Mouse (Mus musculus) midbrain, embryonic 16.5 days (tissue): ENCODE results near the gene Ccdc173. TPM values are rescaled to one million over a fixed set of nuclear protein-coding genes. Genes with fewer than 3 reads are reported as not detected.
A peak's percentile ranks its signal among the peaks of the same experiment; 100 is the strongest.
"Not testable (repeated sequence)": the region's sequence is repeated elsewhere in the genome, so short reads cannot be mapped to it uniquely, and the experiment has no call there.

Experiments used
- ATAC-seq: fragments of 200-750 bp; cut with Nextera tagmentation; 2 replicates; pipeline ENCODE4 v1.8.0; 2017; ENCODE audit warnings: moderate TSS enrichment
- H3K27ac ChIP-seq: fragments of 300-500 bp; sonication (generic); 2 replicates; pipeline ENCODE4 v1.5.1; 2014; ENCODE audit warnings: mild to moderate bottlenecking, low read length, mixed read lengths
- H3K27me3 ChIP-seq: fragments of 300-500 bp; sonication (generic); 2 replicates; pipeline ENCODE4 v1.6.1; 2014; ENCODE audit warnings: low read depth, low read length, mixed read lengths; ENCODE audit not compliant: control insufficient read depth, insufficient read depth
- H3K36me3 ChIP-seq: fragments of 300-500 bp; sonication (generic); 2 replicates; pipeline ENCODE4 v1.6.1; 2014; ENCODE audit warnings: mild to moderate bottlenecking, low read length, moderate library complexity, mixed read lengths; ENCODE audit not compliant: control insufficient read depth, insufficient read depth
- H3K4me1 ChIP-seq: fragments of 300-500 bp; sonication (generic); 2 replicates; pipeline ENCODE4 v1.6.1; 2014; ENCODE audit warnings: mild to moderate bottlenecking, low read length, mixed read lengths; ENCODE audit not compliant: control insufficient read depth, insufficient read depth
- H3K4me2 ChIP-seq: fragments of 300-500 bp; sonication (generic); 2 replicates; pipeline ENCODE4 v1.6.1; 2014; ENCODE audit warnings: mild to moderate bottlenecking, low read length, mixed read lengths
- H3K4me3 ChIP-seq: fragments of 300-500 bp; sonication (generic); 2 replicates; pipeline ENCODE4 v1.5.1; 2014; ENCODE audit warnings: low read depth, mild to moderate bottlenecking, low read length, moderate library complexity, mixed read lengths
- H3K9ac ChIP-seq: fragments of 300-500 bp; sonication (generic); 2 replicates; pipeline ENCODE4 v1.6.1; 2014; ENCODE audit warnings: low read depth, low read length, mixed read lengths
- H3K9me3 ChIP-seq: fragments of 300-500 bp; sonication (generic); replicated peaks from 2 replicates; pipeline ENCODE4 v1.6.1; 2014; ENCODE audit warnings: mild to moderate bottlenecking, low read length, mixed read lengths; ENCODE audit not compliant: control insufficient read depth, poor library complexity, severe bottlenecking
- WGBS: fragments of 180-500 bp; shearing (Covaris S2); extraction: QIAGEN DNeasy Blood & Tissue Kit; methylation state at CpG from one replicate; pipeline ENCODE4 v1.1.7; 2014; 5-methylcytosine and 5-hydroxymethylcytosine counted together
- polyA plus RNA-seq: library from polyadenylated mRNA; unstranded; fragments of >200 nt; fragmentation: Nextera tagmentation; extraction: Ambion mirVana; gene quantifications from 2 replicates; pipeline ENCODE4 v1.2.1, GENCODE M21; 2015

Ccdc173 gene
- polyA plus RNA-seq, 1 experiment from 2014 or later = 2.6 TPM

- WGBS = 2% methylated on average over 45 of the region's 45 CpGs
Observed at GRCm38 (mm10) chr2:69823129-69823677, 33.8 kb upstream of the Ccdc173 start.

DNA sequence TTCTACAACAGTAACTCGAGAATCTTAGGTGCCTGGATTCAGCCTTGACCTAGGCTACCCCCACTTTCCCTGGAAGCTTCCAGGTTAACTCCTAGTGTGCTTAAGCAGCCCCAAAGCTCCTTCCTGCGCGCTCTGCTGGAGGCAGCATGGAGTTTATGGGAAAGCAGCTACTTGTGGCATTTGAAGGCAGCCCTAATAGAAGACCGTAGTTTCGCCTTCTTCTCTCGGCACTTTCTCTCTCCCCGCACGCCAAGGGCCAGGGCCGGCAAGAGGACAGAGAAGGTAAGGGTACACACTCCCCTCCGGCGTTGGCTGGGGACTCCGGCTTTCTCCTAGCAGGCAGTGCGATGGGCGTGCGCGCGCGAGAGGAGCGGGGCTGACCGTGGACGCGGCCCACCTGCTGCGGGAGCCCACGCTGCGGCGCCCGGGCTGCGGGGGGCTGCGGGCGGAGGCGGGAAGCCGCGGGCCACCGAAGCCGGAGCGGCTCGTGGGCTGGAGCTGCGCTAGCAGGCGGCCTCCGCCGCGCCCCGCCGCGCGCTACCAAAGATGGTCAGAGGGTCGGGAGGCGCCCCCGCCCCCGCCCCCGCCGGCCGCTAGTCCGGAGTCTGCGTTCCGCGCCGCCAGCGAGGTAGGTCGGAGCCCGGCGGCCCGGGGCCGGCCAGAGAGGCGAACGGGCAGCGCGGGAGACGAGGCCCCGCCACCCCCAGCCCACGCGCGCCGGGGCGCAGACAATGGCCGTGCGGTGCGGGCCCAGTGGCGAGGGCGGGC is 33.2 kb upstream of the Ccdc173 start:
- H3K4me2 ChIP-seq = peak overlapping the region; percentile 77
- H3K4me1 ChIP-seq = peaks cover 38% of the 10 kb centered on the region
- H3K27ac ChIP-seq = peak overlapping the region; percentile 98
- H3K9me3 ChIP-seq = no peaks in the 10 kb centered on the region
- peak overlapping the region; percentile 83 for H3K4me3 ChIP-seq
- ATAC-seq = peak; percentile 86
- H3K9ac ChIP-seq = peak overlapping the region; percentile 96
- under 1% methylated on average over 58 of the region's 80 CpGs for WGBS
- no peaks in the 10 kb centered on the region; the same call in 1 of the 2 replicates for H3K27me3 ChIP-seq
- 0 out of 2 replicates have a peak, but pooled peaks cover 2% of the 10 kb centered on the region for H3K36me3 ChIP-seq

More at GRCm38 (mm10) chr2:69823129-69823677, 33.8 kb upstream of the Ccdc173 start:
- ATAC-seq = peak; percentile 76
- Histone ChIP-seq H3K9ac (peak overlapping the region; percentile 96), H3K27me3 (no peaks in the 10 kb centered on the region), H3K9me3 (no peaks in the 10 kb centered on the region), H3K36me3 (0 out of 2 replicates have a peak, but pooled peaks cover 2% of the 10 kb centered on the region), H3K27ac (peak overlapping the region; percentile 98), H3K4me2 (peak overlapping the region; percentile 77), H3K4me3 (peak overlapping the region; percentile 83), H3K4me1 (peaks cover 42% of the 10 kb centered on the region)

GRCm38 (mm10) chr2:69821711-69822110 is 32.3 kb upstream of the Ccdc173 start, which contains the start of gene Klhl23:
Klhl23 (plus strand) TSS chr2:69821944.
- Histone ChIP-seq H3K36me3 (0 out of 2 replicates have a peak, but pooled peaks cover 2% of the 10 kb centered on the region), H3K27me3 (no peaks in the 10 kb centered on the region; the same call in 1 of the 2 replicates), H3K27ac (peak within 1 kb of the TSS; percentile 98), H3K4me3 (peak within 1 kb of the TSS; percentile 83), H3K9me3 (no peaks in the 10 kb centered on the region), H3K4me2 (peak within 1 kb of the TSS; percentile 77), H3K9ac (peak within 1 kb of the TSS; percentile 96), H3K4me1 (peaks cover 38% of the 10 kb centered on the region)
- 29% methylated on average over 8 of the region's 8 CpGs for WGBS
- no peak for ATAC-seq

DNA sequence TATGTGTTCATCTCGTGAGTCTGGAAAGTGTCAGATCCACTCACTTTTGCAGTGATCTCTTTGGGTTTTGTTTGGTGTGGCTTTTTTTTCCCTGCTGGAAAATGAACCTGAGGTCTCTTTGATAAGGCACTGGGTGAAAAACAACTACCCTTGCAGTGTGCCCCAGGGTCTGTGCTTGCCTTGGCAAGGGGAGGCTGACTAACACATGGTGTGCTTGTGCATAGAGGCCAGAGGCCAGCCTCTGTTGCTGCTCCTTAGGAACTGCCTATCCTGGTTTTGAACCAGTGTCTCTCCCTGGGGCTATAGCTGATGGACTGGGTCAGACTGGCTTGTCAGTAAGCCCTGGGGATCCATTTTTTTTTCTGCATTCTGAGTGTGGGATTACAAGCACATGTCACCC is 30.8 kb upstream of the Ccdc173 start:
- Histone ChIP-seq H3K36me3 (no peaks in the 10 kb centered on the region), H3K4me2 (no peak overlapping the region), H3K27ac (no peak overlapping the region), H3K4me1 (peaks cover 26% of the 10 kb centered on the region), H3K9ac (no peak overlapping the region), H3K27me3 (no peaks in the 10 kb centered on the region; the same call in 1 of the 2 replicates), H3K9me3 (no peaks in the 10 kb centered on the region), H3K4me3 (no peak overlapping the region)
- ATAC-seq = no peak
- WGBS = 84% methylated on average over 1 of the region's 1 CpGs

DNA sequence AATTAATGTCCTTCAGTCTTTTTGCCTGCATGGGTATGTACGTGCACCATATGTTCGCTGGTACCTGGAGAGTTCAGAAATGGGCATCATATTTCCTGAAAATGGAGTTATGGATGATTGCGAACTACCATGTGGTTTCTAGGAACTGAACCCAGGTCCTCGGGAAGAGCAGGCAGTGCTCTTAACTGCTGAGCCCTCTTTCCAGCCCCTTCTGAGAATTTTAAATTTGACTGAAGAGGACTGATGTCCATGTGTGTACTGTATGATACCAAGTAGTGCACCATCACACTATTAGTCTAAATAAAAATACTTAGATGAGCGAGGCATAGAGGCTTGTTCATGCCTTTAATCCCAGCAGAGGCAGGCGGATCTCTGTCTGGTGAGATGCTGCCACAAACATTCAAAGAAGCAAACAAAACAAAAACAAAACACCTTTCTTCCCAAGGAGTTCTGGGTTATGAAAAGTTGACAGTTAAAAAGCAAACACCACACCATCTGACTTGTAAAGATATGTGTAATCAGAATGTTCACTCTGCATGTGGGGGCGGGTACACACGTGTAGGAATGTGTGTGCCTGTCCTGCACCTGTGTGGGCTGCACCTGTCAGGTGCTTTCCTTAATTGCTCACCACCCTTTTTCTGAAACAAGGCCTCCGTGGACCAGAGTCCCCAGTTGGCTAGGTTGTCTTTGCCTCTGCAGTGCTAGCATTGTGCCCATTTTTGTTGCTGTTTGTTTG is 29.1 kb upstream of the Ccdc173 start:
- 93% methylated on average over 9 of the region's 9 CpGs for WGBS
- Histone ChIP-seq H3K4me1 (peaks cover 10% of the 10 kb centered on the region), H3K9me3 (no peaks in the 10 kb centered on the region), H3K4me3 (no peak overlapping the region), H3K27me3 (no peaks in the 10 kb centered on the region; the same call in 1 of the 2 replicates), H3K27ac (no peak overlapping the region), H3K9ac (no peak overlapping the region), H3K36me3 (no peaks in the 10 kb centered on the region), H3K4me2 (no peak overlapping the region)
- no peak for ATAC-seq

DNA sequence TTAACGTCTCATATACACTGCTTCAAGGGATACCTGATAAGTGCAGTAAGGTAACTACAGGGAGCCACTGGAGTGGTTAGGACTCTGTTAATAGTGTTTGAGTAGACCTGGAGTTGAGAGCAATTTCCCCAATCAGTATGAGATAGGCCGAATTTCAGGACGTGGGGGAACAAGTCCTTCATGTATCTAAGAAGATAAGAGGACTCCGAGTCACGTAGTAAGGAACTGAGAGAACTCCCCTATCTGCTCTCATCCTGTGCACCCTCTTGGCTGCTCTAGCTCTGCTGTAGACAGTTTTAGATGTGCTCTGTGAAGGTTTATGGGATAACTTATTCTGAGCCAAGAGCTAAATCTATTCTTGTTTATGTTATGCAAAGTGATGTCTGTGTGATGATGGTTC is 27.2 kb upstream of the Ccdc173 start:
- no peaks in the 10 kb centered on the region; the same call in 1 of the 2 replicates for H3K27me3 ChIP-seq
- no peak overlapping the region for H3K27ac ChIP-seq
- no peak overlapping the region for H3K4me3 ChIP-seq
- no peak for ATAC-seq
- H3K9ac ChIP-seq = no peak overlapping the region
- H3K36me3 ChIP-seq = no peaks in the 10 kb centered on the region
- H3K4me2 ChIP-seq = no peak overlapping the region
- no peaks in the 10 kb centered on the region for H3K9me3 ChIP-seq
- H3K4me1 ChIP-seq = peaks cover 3% of the 10 kb centered on the region
- WGBS = 91% methylated on average over 5 of the region's 5 CpGs

DNA sequence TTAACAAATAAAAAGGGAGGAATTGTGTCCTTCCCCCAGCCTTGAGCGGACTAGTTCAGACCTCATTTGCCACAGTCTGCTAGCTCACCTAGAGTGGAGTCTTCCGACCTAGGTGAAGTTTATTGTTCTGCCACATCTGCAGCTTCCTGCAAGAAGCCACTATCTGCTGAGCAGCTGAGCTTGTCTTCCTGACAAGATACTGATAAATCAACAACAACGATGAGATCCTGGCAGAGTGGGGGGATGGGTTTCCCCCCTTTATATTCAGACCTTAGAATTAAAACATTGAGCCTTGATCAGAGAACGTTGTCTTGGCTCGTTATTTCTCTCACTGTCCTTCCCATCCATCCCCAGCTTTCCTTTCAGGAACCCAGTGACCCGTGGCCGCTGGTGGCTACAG is 22.0 kb upstream of the Ccdc173 start:
- not testable (repeated sequence) for H3K27me3 ChIP-seq, H3K4me3 ChIP-seq, H3K9me3 ChIP-seq, H3K9ac ChIP-seq, H3K4me2 ChIP-seq, H3K4me1 ChIP-seq, ATAC-seq, H3K36me3 ChIP-seq, H3K27ac ChIP-seq
- 59% methylated on average over 7 of the region's 7 CpGs for WGBS

DNA sequence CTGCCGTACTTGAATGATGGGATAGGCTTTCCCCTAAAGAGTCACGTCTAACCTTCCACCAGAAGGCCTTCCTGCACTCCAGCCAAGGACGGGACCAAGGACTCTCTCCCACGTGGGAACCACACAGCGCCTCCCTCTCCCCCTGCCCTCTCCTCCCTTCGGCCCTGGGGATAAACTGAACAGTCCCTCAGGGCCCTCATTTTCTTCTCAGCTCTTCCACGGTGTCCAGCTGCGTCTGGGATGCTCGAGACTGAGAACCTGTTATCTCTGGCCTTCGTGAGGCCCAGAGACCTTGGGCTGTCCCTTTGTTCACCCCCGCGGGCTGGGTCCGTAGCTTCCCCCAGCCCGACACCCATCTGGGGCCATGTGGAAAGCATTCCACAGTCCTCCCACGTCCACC is 20.8 kb upstream of the Ccdc173 start:
- no peak overlapping the region for H3K27ac ChIP-seq
- H3K4me1 ChIP-seq = no peaks in the 10 kb centered on the region
- no peak overlapping the region for H3K4me2 ChIP-seq
- WGBS = 56% methylated on average over 15 of the region's 15 CpGs
- H3K4me3 ChIP-seq = no peak overlapping the region
- H3K9me3 ChIP-seq = no peaks in the 10 kb centered on the region
- no peak for ATAC-seq
- H3K36me3 ChIP-seq = no peaks in the 10 kb centered on the region
- no peak overlapping the region for H3K9ac ChIP-seq
- H3K27me3 ChIP-seq = no peaks in the 10 kb centered on the region
